Mouse (Mus musculus): ENCODE data around the gene Krt88. TPM values are rescaled to one million over a fixed set of nuclear protein-coding genes. Genes with fewer than 3 reads are reported as not detected.

Gene Krt88
- total RNA-seq, 2 experiments from 2014 or later = not detected

- intact Hi-C loops (cut with DNase I) = no loop called here
- Histone ChIP-seq H3K27ac (no peak overlapping the region), H3K4me3 (no peak overlapping the region)
- no peak for DNase-seq (ENCODE audit: extremely low spot score in 1 of 2, low spot score in 2 of 2)
- TF ChIP-seq CTCF (IDR thresholded peaks at IDR 0.05) = no peak
Measured at GRCm38 (mm10) chr15:101482056-101482455, 34.5 kb downstream of the Krt88 start.

GRCm38 (mm10) chr15:101483646-101484045 is 36.1 kb downstream of the Krt88 start:
- DNase-seq (ENCODE audit: extremely low spot score in 1 of 2, low spot score in 2 of 2) = no peak
- Histone ChIP-seq H3K4me3 (no peak overlapping the region), H3K27ac (no peak overlapping the region)
- no peak for TF ChIP-seq CTCF (IDR thresholded peaks at IDR 0.05)
- intact Hi-C loops (cut with DNase I) = no loop called here

GRCm38 (mm10) chr15:101484939-101485338 is 37.4 kb downstream of the Krt88 start:
- no peak overlapping the region for H3K27ac ChIP-seq
- no peak overlapping the region for H3K4me3 ChIP-seq
- no peak for DNase-seq (ENCODE audit: extremely low spot score in 1 of 2, low spot score in 2 of 2)
- TF ChIP-seq CTCF (IDR thresholded peaks at IDR 0.05) = no peak
- intact Hi-C loops (cut with DNase I) = no loop called here

GRCm38 (mm10) chr15:101485911-101486635 is 38.5 kb downstream of the Krt88 start:
- intact Hi-C loops (cut with DNase I) = no loop called here
- H3K4me3 ChIP-seq = no peak overlapping the region
- peak; percentile 18 to 35 for DNase-seq (ENCODE audit: extremely low spot score in 1 of 2, low spot score in 2 of 2)
- no peak for TF ChIP-seq CTCF (IDR thresholded peaks at IDR 0.05)
- H3K27ac ChIP-seq = no peak overlapping the region

GRCm38 (mm10) chr15:101491431-101491830 is 43.9 kb downstream of the Krt88 start, which contains the start of gene Krt83:
Gene Krt83 (minus strand): TSS chr15:101491512.
- no peak for DNase-seq (ENCODE audit: extremely low spot score in 1 of 2, low spot score in 2 of 2)
- TF ChIP-seq CTCF (IDR thresholded peaks at IDR 0.05) = no peak
- no peak within 1 kb of the TSS for H3K27ac ChIP-seq
- no peak within 1 kb of the TSS for H3K4me3 ChIP-seq
- intact Hi-C loops (cut with DNase I) = no loop called here

- Histone ChIP-seq H3K4me3 (no peak overlapping the region), H3K27ac (no peak overlapping the region)
- intact Hi-C loops (cut with DNase I) = no loop called here
- no peak for DNase-seq (ENCODE audit: extremely low spot score in 1 of 2, low spot score in 2 of 2)
- TF ChIP-seq CTCF (IDR thresholded peaks at IDR 0.05) = no peak
Measured at GRCm38 (mm10) chr15:101492718-101493117, 45.2 kb downstream of the Krt88 start.

- no peak for DNase-seq (ENCODE audit: extremely low spot score in 1 of 2, low spot score in 2 of 2)
- no peak for TF ChIP-seq CTCF (IDR thresholded peaks at IDR 0.05)
- Histone ChIP-seq H3K27ac (no peak overlapping the region), H3K4me3 (no peak overlapping the region)
- intact Hi-C loops (cut with DNase I) = no loop called here
Measured at GRCm38 (mm10) chr15:101493713-101494112, 46.2 kb downstream of the Krt88 start.

- Histone ChIP-seq H3K27ac (no peak overlapping the region), H3K4me3 (no peak overlapping the region)
- no peak for TF ChIP-seq CTCF (IDR thresholded peaks at IDR 0.05)
- intact Hi-C loops (cut with DNase I) = no loop called here
- no peak for DNase-seq (ENCODE audit: extremely low spot score in 1 of 2, low spot score in 2 of 2)
Measured at GRCm38 (mm10) chr15:101494203-101494602, 46.7 kb downstream of the Krt88 start.

- TF ChIP-seq CTCF (IDR thresholded peaks at IDR 0.05) = no peak
- H3K4me3 ChIP-seq = no peak overlapping the region
- H3K27ac ChIP-seq = no peak overlapping the region
- intact Hi-C loops (cut with DNase I) = no loop called here
- no peak for DNase-seq (ENCODE audit: extremely low spot score in 1 of 2, low spot score in 2 of 2)
Measured at GRCm38 (mm10) chr15:101495266-101495665, 47.7 kb downstream of the Krt88 start.

- intact Hi-C loops (cut with DNase I) = loop anchor here (1.0 kb wide), 1 partner anchor 158 kb away; no protein-coding TSS in a partner anchor
- DNase-seq (ENCODE audit: extremely low spot score in 1 of 2, low spot score in 2 of 2) = no peak
- no peak overlapping the region for H3K4me3 ChIP-seq
- H3K27ac ChIP-seq = no peak overlapping the region
- TF ChIP-seq CTCF (IDR thresholded peaks at IDR 0.05) = peak; percentile 56
Measured at GRCm38 (mm10) chr15:101497181-101497580, 49.6 kb downstream of the Krt88 start.

Other genes with a start within 250 kb of the Krt88 start
- gene Grasp, start 223.6 kb upstream of the Krt88 start, total RNA-seq (2021) = 100 to 1,000 TPM in 1 of 2 experiments, 10 to 100 TPM in 1; 89.7 to 107 TPM
- 100 to 1,000 TPM; 155 to 210 TPM for gene Nr4a1, start 193.5 kb upstream of the Krt88 start, total RNA-seq (2021)
- gene Atg101, start 163.5 kb upstream of the Krt88 start, total RNA-seq (2021) = 10 to 100 TPM; 41.9 to 44.5 TPM
- gene 6030408B16Rik, start 154.5 kb upstream of the Krt88 start, total RNA-seq (2021) = under 1 TPM; 0.30 to 0.41 TPM
- gene Krt80, start 77.6 kb upstream of the Krt88 start, total RNA-seq (2021) = 1 to 10 TPM; 2.9 to 3.9 TPM
- under 1 TPM; 0.09 to 0.48 TPM for gene Krt7, start 36.7 kb upstream of the Krt88 start, total RNA-seq (2021)
- under 1 TPM in 1 of 2 experiments, not detected in 1; 0.14 TPM for gene Krt87, start 8.9 kb upstream of the Krt88 start, total RNA-seq (2021)
- gene Krt81, start 16.0 kb downstream of the Krt88 start, total RNA-seq (2021) = not detected
- not detected for gene Krt86, start 25.7 kb downstream of the Krt88 start, total RNA-seq (2021)
- gene Krt83, start 43.8 kb downstream of the Krt88 start, total RNA-seq (2021) = not detected
- gene Gm49425, start 69.5 kb downstream of the Krt88 start, total RNA-seq (2021) = not detected
- not detected for gene Krt84, start 85.1 kb downstream of the Krt88 start, total RNA-seq (2021)
- not detected for gene Krt82, start 102.9 kb downstream of the Krt88 start, total RNA-seq (2021)
- gene Krt90, start 115.2 kb downstream of the Krt88 start, total RNA-seq (2021) = not detected
- gene Krt75, start 126.2 kb downstream of the Krt88 start, total RNA-seq (2021) = not detected
- not detected for gene Gm5414, start 180.4 kb downstream of the Krt88 start, total RNA-seq (2021)
- not detected for gene Gm5478, start 199.6 kb downstream of the Krt88 start, total RNA-seq (2021)
- not detected for gene Krt6b, start 232.5 kb downstream of the Krt88 start, total RNA-seq (2021)
- not detected for gene Krt6a, start 246.6 kb downstream of the Krt88 start, total RNA-seq (2021)